Mouse (Mus musculus) embryonic facial prominence, embryonic 14.5 days (tissue): ENCODE measurements around the gene Rnase11. TPM values are rescaled to one million over a fixed set of nuclear protein-coding genes. Genes with fewer than 3 reads are reported as not detected.

Source experiments
- ATAC-seq: fragments of 200-750 bp; cut with Nextera tagmentation; 2 replicates; pipeline ENCODE4 v1.8.0; 2017; ENCODE audit warnings: low read depth, moderate number of reproducible peaks, moderate TSS enrichment
- DNase-seq: peaks from one replicate; pipeline ENCODE4 v3.0.0-alpha.2; 2015; ENCODE audit warnings: low spot score
- H3K27ac ChIP-seq: fragments of 300-500 bp; sonication (generic); replicated peaks from 2 replicates; pipeline ENCODE4 v1.5.1; 2014; ENCODE audit warnings: low read depth, mild to moderate bottlenecking, low read length, moderate library complexity
- H3K27me3 ChIP-seq: fragments of 300-500 bp; sonication (generic); replicated peaks from 2 replicates; pipeline ENCODE4 v1.6.1; 2014; ENCODE audit warnings: low read length; ENCODE audit not compliant: control insufficient read depth, insufficient read depth
- H3K36me3 ChIP-seq: fragments of 300-500 bp; sonication (generic); 2 replicates; pipeline ENCODE4 v1.6.1; 2014; ENCODE audit warnings: low read length, mixed read lengths; ENCODE audit not compliant: control insufficient read depth, insufficient read depth
- H3K4me1 ChIP-seq: fragments of 300-500 bp; sonication (generic); 2 replicates; pipeline ENCODE4 v1.6.1; 2014; ENCODE audit warnings: antibody characterized with exemption, low read length; ENCODE audit not compliant: control insufficient read depth, insufficient read depth
- H3K4me2 ChIP-seq: fragments of 300-500 bp; sonication (generic); 2 replicates; pipeline ENCODE4 v1.6.1; 2014; ENCODE audit warnings: low read depth, mild to moderate bottlenecking, low read length, moderate library complexity, mixed read lengths
- H3K4me3 ChIP-seq: fragments of 300-500 bp; sonication (generic); 2 replicates; pipeline ENCODE4 v1.5.1; 2014; ENCODE audit warnings: low read depth, mild to moderate bottlenecking, low read length
- H3K9ac ChIP-seq: fragments of 300-500 bp; sonication (generic); 2 replicates; pipeline ENCODE4 v1.6.1; 2014; ENCODE audit warnings: low read depth, mild to moderate bottlenecking, low read length, moderate library complexity, mixed read lengths
- H3K9me3 ChIP-seq: fragments of 300-500 bp; sonication (generic); 2 replicates; pipeline ENCODE4 v1.6.1; 2016; ENCODE audit warnings: low read length; ENCODE audit not compliant: control insufficient read depth
- WGBS: fragments of 180-500 bp; shearing (Covaris S2); extraction: QIAGEN DNeasy Blood & Tissue Kit; methylation state at CpG from one replicate; pipeline ENCODE4 v1.1.7; 2014; 5-methylcytosine and 5-hydroxymethylcytosine counted together
- polyA plus RNA-seq: library from polyadenylated mRNA; unstranded; fragments of >200 nt; fragmentation: Nextera tagmentation; extraction: Ambion mirVana; gene quantifications from 2 replicates; pipeline ENCODE4 v1.2.1, GENCODE M21; 2014

The Rnase11 gene
- polyA plus RNA-seq, 1 experiment from 2014 or later, result not detected

GRCm38 (mm10) chr14:51009572-51009971, 40.4 kb downstream of the Rnase11 start:
- no peaks in the 10 kb centered on the region for H3K36me3 ChIP-seq
- peaks cover 8% of the 10 kb centered on the region; the same call in 1 of the 2 replicates for H3K4me1 ChIP-seq
- no peak overlapping the region for H3K4me3 ChIP-seq
- DNase-seq, result no peak
- no peak overlapping the region for H3K4me2 ChIP-seq
- H3K9me3 ChIP-seq, result no peaks in the 10 kb centered on the region
- no peaks in the 10 kb centered on the region for H3K27me3 ChIP-seq
- ATAC-seq, result no peak
- H3K9ac ChIP-seq, result no peak overlapping the region
- H3K27ac ChIP-seq, result peak overlapping the region; percentile 94; the same call in 1 of the 2 replicates
- WGBS, result 91% methylated on average over 6 of the region's 6 CpGs

- Histone ChIP-seq H3K9ac (no peak overlapping the region), H3K36me3 (no peaks in the 10 kb centered on the region), H3K9me3 (no peaks in the 10 kb centered on the region), H3K4me1 (peaks cover 8% of the 10 kb centered on the region; the same call in 1 of the 2 replicates), H3K27me3 (no peaks in the 10 kb centered on the region), H3K4me3 (no peak overlapping the region), H3K4me2 (no peak overlapping the region), H3K27ac (peak overlapping the region; percentile 94)
- ATAC-seq (no peak), DNase-seq (no peak)
- 65% methylated on average over 4 of the region's 4 CpGs for WGBS
Observed at GRCm38 (mm10) chr14:51008781-51009180, 41.2 kb downstream of the Rnase11 start.

GRCm38 (mm10) chr14:51007914-51008713, 41.8 kb downstream of the Rnase11 start:
- Histone ChIP-seq H3K4me2 (0 out of 2 replicates have a peak overlapping the region, but pooled peaks have one; percentile 15), H3K9me3 (no peaks in the 10 kb centered on the region), H3K27ac (peak overlapping the region; percentile 94), H3K4me1 (peaks cover 8% of the 10 kb centered on the region; the same call in 1 of the 2 replicates), H3K36me3 (no peaks in the 10 kb centered on the region), H3K9ac (peak overlapping the region; percentile 23), H3K4me3 (no peak overlapping the region), H3K27me3 (no peaks in the 10 kb centered on the region)
- ATAC-seq (peak; percentile 82; the same call in 1 of the 2 replicates), DNase-seq (peak; percentile 86)
- 50% methylated on average over 13 of the region's 13 CpGs for WGBS

- H3K27ac ChIP-seq, result peak within 1 kb of the TSS; percentile 94
Observed at GRCm38 (mm10) chr14:51007152-51007801, 42.7 kb downstream of the Rnase11 start, which contains the start of gene Rnase10. Gene Rnase10, plus strand, starts transcription at chr14:51007751.

More at GRCm38 (mm10) chr14:51007152-51007801, 42.7 kb downstream of the Rnase11 start, which contains the start of gene Rnase10:
- H3K27me3 ChIP-seq, result no peaks in the 10 kb centered on the region
- 0 out of 2 replicates have a peak within 1 kb of the TSS, but pooled peaks have one; percentile 15 for H3K4me2 ChIP-seq
- ATAC-seq (no peak; the same call in 1 of the 2 replicates), DNase-seq (peak; percentile 78)
- 46% methylated on average over 8 of the region's 8 CpGs for WGBS
- H3K9ac ChIP-seq, result peak within 1 kb of the TSS; percentile 23
- no peaks in the 10 kb centered on the region for H3K36me3 ChIP-seq
- peaks cover 8% of the 10 kb centered on the region; the same call in 1 of the 2 replicates for H3K4me1 ChIP-seq
- H3K4me3 ChIP-seq, result no peak within 1 kb of the TSS
- H3K9me3 ChIP-seq, result no peaks in the 10 kb centered on the region

Other genes starting within 250 kb of the Rnase11 start
- gene Ccnb1ip1, start 242.4 kb downstream of the Rnase11 start, polyA plus RNA-seq, result not detected in 2 replicates
- gene Parp2, start 242.3 kb downstream of the Rnase11 start, polyA plus RNA-seq, result 53.3 and 57.2 TPM in 2 replicates
- 8.4 and 10.3 TPM in 2 replicates for gene Tep1, start 179.6 kb downstream of the Rnase11 start, polyA plus RNA-seq
- 0.21 and 0.28 TPM in 2 replicates for gene Klhl33, start 152.7 kb downstream of the Rnase11 start, polyA plus RNA-seq
- 138 and 153 TPM in 2 replicates for gene Osgep, start 125.3 kb downstream of the Rnase11 start, polyA plus RNA-seq
- gene Apex1, start 125.2 kb downstream of the Rnase11 start, polyA plus RNA-seq, result 177 and 204 TPM in 2 replicates
- 42.0 and 54.8 TPM in 2 replicates for gene Pip4p1, start 119.3 kb downstream of the Rnase11 start, polyA plus RNA-seq
- gene Pnp, start 119.1 kb downstream of the Rnase11 start, polyA plus RNA-seq, result 51.5 and 51.7 TPM in 2 replicates
- gene Gm49342, start 105.6 kb downstream of the Rnase11 start, polyA plus RNA-seq, result not detected in 2 replicates
- 0.45 and 0.73 TPM in 2 replicates for gene Pnp2, start 94.2 kb downstream of the Rnase11 start, polyA plus RNA-seq
- gene Rnase10, start 42.4 kb downstream of the Rnase11 start, polyA plus RNA-seq, result 0.29 and 0.48 TPM in 2 replicates
- not detected in 2 replicates for gene Rnase9, start 8.3 kb downstream of the Rnase11 start, polyA plus RNA-seq
- 0.49 TPM in 1 of 2 replicates, not detected in the other for gene Rnase12, start 7.5 kb upstream of the Rnase11 start, polyA plus RNA-seq
- gene Olfr750, start 24.3 kb upstream of the Rnase11 start, polyA plus RNA-seq, result not detected in 2 replicates
- gene Rnase4, start 40.9 kb upstream of the Rnase11 start, polyA plus RNA-seq, result 63.8 and 73.0 TPM in 2 replicates
- gene Ang, start 41.0 kb upstream of the Rnase11 start, polyA plus RNA-seq, result 8.8 and 10.3 TPM in 2 replicates
- gene Eddm3b, start 64.3 kb upstream of the Rnase11 start, polyA plus RNA-seq, result not detected in 2 replicates
- gene Rnase6, start 73.7 kb upstream of the Rnase11 start, polyA plus RNA-seq, result 1.3 TPM in 2 replicates
- 0.48 and 1.1 TPM in 2 replicates for gene Rnase1, start 96.6 kb upstream of the Rnase11 start, polyA plus RNA-seq
- not detected in 2 replicates for gene Rnase2b, start 112.1 kb upstream of the Rnase11 start, polyA plus RNA-seq
- gene Ang2, start 149.0 kb upstream of the Rnase11 start, polyA plus RNA-seq, result not detected in 2 replicates
- gene Ear14, start 153.2 kb upstream of the Rnase11 start, polyA plus RNA-seq, result not detected in 2 replicates
- not detected in 2 replicates for gene Rnase2a, start 205.9 kb upstream of the Rnase11 start, polyA plus RNA-seq